Mouse (Mus musculus) liver, adult 2 months (tissue): ENCODE data around the gene Pla2g6. TPM values are rescaled to one million over a fixed set of nuclear protein-coding genes. Genes with fewer than 3 reads are reported as not detected.
A peak's percentile ranks its signal among the peaks of the same experiment; 100 is the strongest.

Experiments
- DNase-seq: peaks from one replicate; pipeline ENCODE4 v3.0.0-alpha.2; 2011; ENCODE audit warnings: low read depth, low spot score; ENCODE audit errors: extremely low read depth
- H3K27ac ChIP-seq: fragments of 200-500 bp; replicated peaks from 2 replicates; pipeline ENCODE4 v1.5.1; 2012; ENCODE audit warnings: low read depth, mild to moderate bottlenecking, control low read depth, inconsistent platforms, low read length; ENCODE audit not compliant: insufficient read depth
- H3K27me3 ChIP-seq: fragments of 200-500 bp; 2 replicates; pipeline ENCODE4 v1.6.1; 2012; ENCODE audit warnings: mild to moderate bottlenecking, moderate library complexity, low read length, inconsistent platforms; ENCODE audit not compliant: control insufficient read depth, insufficient read depth
- H3K36me3 ChIP-seq: fragments of 200-500 bp; 2 replicates; pipeline ENCODE4 v1.6.1; 2012; ENCODE audit warnings: low read length, inconsistent platforms; ENCODE audit not compliant: control insufficient read depth, insufficient read depth
- H3K4me1 ChIP-seq: fragments of 200-500 bp; 2 replicates; pipeline ENCODE4 v1.6.1; 2011; ENCODE audit warnings: low read length; ENCODE audit not compliant: control insufficient read depth, insufficient read depth
- H3K4me3 ChIP-seq: fragments of 200-500 bp; 2 replicates; pipeline ENCODE4 v1.5.1; 2011; ENCODE audit warnings: low read depth, mild to moderate bottlenecking, control low read depth, low read length, moderate library complexity; ENCODE audit not compliant: insufficient read depth
- H3K79me2 ChIP-seq: fragments of 200-500 bp; 2 replicates; pipeline ENCODE4 v1.6.1; 2012; ENCODE audit warnings: inconsistent platforms, mild to moderate bottlenecking, low read length, moderate library complexity; ENCODE audit not compliant: control insufficient read depth, insufficient read depth
- H3K9ac ChIP-seq: fragments of 200-500 bp; 2 replicates; pipeline ENCODE4 v1.6.1; 2012; ENCODE audit warnings: low read depth, mild to moderate bottlenecking, control low read depth, inconsistent platforms, low read length
- CTCF ChIP-seq: fragments of 200-500 bp; IDR thresholded peaks from 2 replicates; pipeline ENCODE4 v1.5.1; 2011; ENCODE audit warnings: low read depth, low read length, control low read depth
- POLR2A ChIP-seq: fragments of 200-500 bp; IDR thresholded peaks from 2 replicates; pipeline ENCODE4 v1.6.1; 2011; ENCODE audit warnings: low read length, control low read depth; ENCODE audit not compliant: insufficient read depth; ENCODE audit errors: extremely low read depth
- WGBS: fragments of 180-500 bp; shearing (Covaris S2); methylation state at CpG from one replicate; pipeline ENCODE4 v1.1.7; 2018; 5-methylcytosine and 5-hydroxymethylcytosine counted together
- polyA plus RNA-seq: library from polyadenylated mRNA; depleted of rRNA; stranded (reverse); fragments of >200 nt; gene quantifications from 2 replicates; pipeline ENCODE4 v1.2.3, GENCODE M21; 2012
- total RNA-seq: library from RNA; depleted of rRNA; stranded (reverse); fragments of >200 nt; gene quantifications from 2 replicates; pipeline ENCODE4 v1.2.3, GENCODE M21; 2014

Pla2g6 gene
- total and polyA plus RNA-seq, 2 experiments = 16.3 to 24.5 TPM

GRCm38 (mm10) chr15:79353690-79354305 lies 25.6 kb upstream of the Pla2g6 start:
- 89% methylated on average over 5 of the region's 5 CpGs for WGBS
- Histone ChIP-seq H3K79me2 (peaks cover 11% of the 10 kb centered on the region), H3K9ac (no peak overlapping the region), H3K4me1 (peaks cover 14% of the 10 kb centered on the region), H3K36me3 (no peaks in the 10 kb centered on the region), H3K4me3 (no peak overlapping the region), H3K27ac (no peak overlapping the region), H3K27me3 (no peaks in the 10 kb centered on the region)
- no peak for DNase-seq
- TF ChIP-seq CTCF = no peak
- no peak for TF ChIP-seq POLR2A

GRCm38 (mm10) chr15:79352479-79352878 lies 24.3 kb upstream of the Pla2g6 start:
- peaks cover 14% of the 10 kb centered on the region for H3K4me1 ChIP-seq
- H3K4me3 ChIP-seq = no peak overlapping the region
- 91% methylated on average over 6 of the region's 6 CpGs for WGBS
- no peaks in the 10 kb centered on the region for H3K36me3 ChIP-seq
- TF ChIP-seq POLR2A (no peak), CTCF (no peak)
- no peaks in the 10 kb centered on the region for H3K27me3 ChIP-seq
- H3K9ac ChIP-seq = no peak overlapping the region
- DNase-seq = no peak
- peaks cover 11% of the 10 kb centered on the region for H3K79me2 ChIP-seq
- H3K27ac ChIP-seq = no peak overlapping the region

GRCm38 (mm10) chr15:79351331-79351767 lies 23.2 kb upstream of the Pla2g6 start:
- no peak overlapping the region for H3K27ac ChIP-seq
- no peaks in the 10 kb centered on the region for H3K36me3 ChIP-seq
- H3K79me2 ChIP-seq = peaks cover 11% of the 10 kb centered on the region
- H3K9ac ChIP-seq = no peak overlapping the region
- no peaks in the 10 kb centered on the region for H3K27me3 ChIP-seq
- TF ChIP-seq CTCF = no peak
- no peak for TF ChIP-seq POLR2A
- peaks cover 15% of the 10 kb centered on the region for H3K4me1 ChIP-seq
- DNase-seq = no peak
- 51% methylated on average over 15 of the region's 15 CpGs for WGBS
- no peak overlapping the region for H3K4me3 ChIP-seq

GRCm38 (mm10) chr15:79350866-79351265 lies 22.7 kb upstream of the Pla2g6 start:
- Histone ChIP-seq H3K36me3 (no peaks in the 10 kb centered on the region), H3K4me1 (peaks cover 17% of the 10 kb centered on the region), H3K4me3 (no peak overlapping the region), H3K9ac (no peak overlapping the region), H3K27ac (peak overlapping the region; percentile 9; the same call in 1 of the 2 replicates), H3K27me3 (no peaks in the 10 kb centered on the region), H3K79me2 (peaks cover 11% of the 10 kb centered on the region)
- 77% methylated on average over 4 of the region's 4 CpGs for WGBS
- TF ChIP-seq POLR2A (no peak), CTCF (no peak)
- no peak for DNase-seq

- Histone ChIP-seq H3K4me1 (peaks cover 21% of the 10 kb centered on the region), H3K4me3 (peak overlapping the region; percentile 68), H3K27me3 (no peaks in the 10 kb centered on the region), H3K27ac (peak overlapping the region; percentile 77), H3K9ac (peak overlapping the region; percentile 88), H3K79me2 (peaks cover 11% of the 10 kb centered on the region), H3K36me3 (no peaks in the 10 kb centered on the region)
- no peak for DNase-seq
- 36% methylated on average over 8 of the region's 8 CpGs for WGBS
- TF ChIP-seq CTCF (no peak), POLR2A (no peak)
Observed at GRCm38 (mm10) chr15:79348651-79349050, 20.5 kb upstream of the Pla2g6 start.

GRCm38 (mm10) chr15:79347845-79348506 lies 19.8 kb upstream of the Pla2g6 start:
- peaks cover 21% of the 10 kb centered on the region for H3K4me1 ChIP-seq
- no peaks in the 10 kb centered on the region for H3K27me3 ChIP-seq
- peak overlapping the region; percentile 68 for H3K4me3 ChIP-seq
- no peaks in the 10 kb centered on the region for H3K36me3 ChIP-seq
- WGBS = under 1% methylated on average over 35 of the region's 46 CpGs
- peak; percentile 68 for TF ChIP-seq CTCF
- no peak for TF ChIP-seq POLR2A
- H3K9ac ChIP-seq = peak overlapping the region; percentile 88
- peaks cover 11% of the 10 kb centered on the region for H3K79me2 ChIP-seq
- peak; percentile 75 for DNase-seq
- peak overlapping the region; percentile 77 for H3K27ac ChIP-seq
